Mouse (Mus musculus) leukemia stem cell, adult 10-12 weeks (primary cell): ENCODE data around the gene Pcdh19. TPM values are rescaled to one million over a fixed set of nuclear protein-coding genes. Genes with fewer than 3 reads are reported as not detected.

ENCODE experiments used
- polyA plus RNA-seq: library from polyadenylated mRNA; stranded (reverse); fragments of >175 nt; gene quantifications from 2 replicates; pipeline ENCODE4 v1.2.3, GENCODE M21; 2012; ENCODE audit warnings: low replicate concordance

Pcdh19 gene
- polyA plus RNA-seq: 0.01 TPM in 1 of 2 replicates, not detected in the other

GRCm38 (mm10) chrX:133688840-133689239 is at the start of gene Pcdh19:
Pcdh19 (minus strand) TSS chrX:133688987.

Other genes starting within 250 kb of the Pcdh19 start
- gene Tnmd, start 162.0 kb upstream of the Pcdh19 start, polyA plus RNA-seq: not detected in 2 replicates
- gene Tspan6, start 209.4 kb upstream of the Pcdh19 start, polyA plus RNA-seq: 0.77 TPM in 1 of 2 replicates, not detected in the other
- 0.19 TPM in 1 of 2 replicates, not detected in the other for gene Srpx2, start 219.4 kb upstream of the Pcdh19 start, polyA plus RNA-seq